In genomic region chr8:78770584-78770983, GRCm38 (mm10) we compare ENCODE assay signal across 15 mouse cellular contexts.
"Had no signal": no experiment of that assay in that cellular context is flagged by ENCODE, and none has a peak within 500 bp of the region (broad histone marks: within the 10 kb centered on the region; RNA-seq: fewer than 3 reads in every experiment).

No protein-coding gene starts in this region.

- H3K4me2 ChIP-seq: liver, embryonic 13.5 days; liver, embryonic 15.5 days; midbrain, embryonic 11.5 days; midbrain, embryonic 13.5 days; midbrain, embryonic 15.5 days; neural tube, embryonic 12.5 days; stomach, embryonic 15.5 days had no signal

- H3K4me1 ChIP-seq: liver, embryonic 13.5 days; liver, embryonic 15.5 days; megakaryocyte, embryonic 14.5 days; midbrain, embryonic 13.5 days; midbrain, embryonic 15.5 days; neural tube, embryonic 12.5 days; stomach, embryonic 15.5 days had no signal

- H3K4me3 ChIP-seq: liver, embryonic 13.5 days; liver, embryonic 15.5 days; megakaryocyte, embryonic 14.5 days; midbrain, embryonic 13.5 days; midbrain, embryonic 15.5 days; neural tube, embryonic 12.5 days; stomach, embryonic 15.5 days had no signal

- ATAC-seq: liver, postnatal 0 days; midbrain, embryonic 13.5 days; midbrain, embryonic 15.5 days had no signal

- DNase-seq: liver, embryonic 13.5 days; liver, postnatal 0 days; right cerebral cortex, postnatal 14 days; thymus, adult 2 months; thymus, postnatal 25 days; thymus, postnatal 4 days had no signal

- H3K27me3 ChIP-seq: liver, embryonic 13.5 days; liver, embryonic 15.5 days; megakaryocyte, embryonic 14.5 days; midbrain, embryonic 13.5 days; midbrain, embryonic 15.5 days; neural tube, embryonic 12.5 days; stomach, embryonic 15.5 days had no signal

- H3K9me3 ChIP-seq: liver, embryonic 13.5 days; liver, embryonic 15.5 days; midbrain, embryonic 13.5 days; midbrain, embryonic 15.5 days; neural tube, embryonic 12.5 days; stomach, embryonic 15.5 days had no signal

- H3K36me3 ChIP-seq: liver, embryonic 13.5 days; liver, embryonic 15.5 days; midbrain, embryonic 13.5 days; midbrain, embryonic 15.5 days; neural tube, embryonic 12.5 days; stomach, embryonic 15.5 days had no signal

- H3K27ac ChIP-seq: liver, embryonic 13.5 days; liver, embryonic 15.5 days; macrophage; midbrain, embryonic 13.5 days; midbrain, embryonic 15.5 days; neural tube, embryonic 12.5 days; stomach, embryonic 15.5 days; stomach, postnatal 0 days had no signal

- H3K9ac ChIP-seq: liver, embryonic 13.5 days; liver, embryonic 15.5 days; liver, postnatal 0 days; midbrain, embryonic 13.5 days; midbrain, embryonic 15.5 days; neural tube, embryonic 12.5 days; stomach, embryonic 15.5 days had no signal
